Mouse (Mus musculus) hindbrain, embryonic 14.5 days (tissue): ENCODE data around the gene Klhl10. TPM values are rescaled to one million over a fixed set of nuclear protein-coding genes. Genes with fewer than 3 reads are reported as not detected.

Source experiments
- ATAC-seq: fragments of 200-750 bp; cut with Nextera tagmentation; 2 replicates; pipeline ENCODE4 v1.8.0; 2017; ENCODE audit warnings: moderate number of reproducible peaks, mild to moderate bottlenecking, moderate TSS enrichment, moderate library complexity; ENCODE audit not compliant: low FRiP score
- DNase-seq: peaks from one replicate; pipeline ENCODE4 v3.0.0-alpha.2; 2015; ENCODE audit warnings: low spot score
- H3K27ac ChIP-seq: fragments of 300-500 bp; sonication (generic); 2 replicates; pipeline ENCODE4 v1.5.1; 2014; ENCODE audit warnings: mild to moderate bottlenecking, moderate library complexity
- H3K27me3 ChIP-seq: fragments of 300-500 bp; sonication (generic); 2 replicates; pipeline ENCODE4 v1.6.1; 2014; ENCODE audit warnings: mild to moderate bottlenecking, low read length, mixed read lengths; ENCODE audit not compliant: control insufficient read depth, insufficient read depth
- H3K36me3 ChIP-seq: fragments of 300-500 bp; sonication (generic); replicated peaks from 2 replicates; pipeline ENCODE4 v1.6.1; 2014; ENCODE audit not compliant: control insufficient read depth, insufficient read depth
- H3K4me1 ChIP-seq: fragments of 300-500 bp; sonication (generic); replicated peaks from 2 replicates; pipeline ENCODE4 v1.6.1; 2014; ENCODE audit warnings: antibody characterized with exemption, low read length, mixed read lengths; ENCODE audit not compliant: control insufficient read depth, insufficient read depth
- H3K4me2 ChIP-seq: fragments of 300-500 bp; sonication (generic); replicated peaks from 2 replicates; pipeline ENCODE4 v1.6.1; 2014; ENCODE audit warnings: mild to moderate bottlenecking, moderate library complexity
- H3K4me3 ChIP-seq: fragments of 300-500 bp; sonication (generic); replicated peaks from 2 replicates; pipeline ENCODE4 v1.5.1; 2014; ENCODE audit warnings: mild to moderate bottlenecking, low read length
- H3K9ac ChIP-seq: fragments of 300-500 bp; sonication (generic); 2 replicates; pipeline ENCODE4 v1.6.1; 2014
- H3K9me3 ChIP-seq: fragments of 300-500 bp; sonication (generic); 2 replicates; pipeline ENCODE4 v1.6.1; 2016; ENCODE audit warnings: low read length; ENCODE audit not compliant: control insufficient read depth
- WGBS: fragments of 180-500 bp; shearing (Covaris S2); extraction: QIAGEN DNeasy Blood & Tissue Kit; methylation state at CpG from one replicate; pipeline ENCODE4 v1.1.7; 2014; 5-methylcytosine and 5-hydroxymethylcytosine counted together
- polyA plus RNA-seq: library from polyadenylated mRNA; unstranded; fragments of >200 nt; fragmentation: Nextera tagmentation; extraction: Ambion mirVana; gene quantifications from 2 replicates; pipeline ENCODE4 v1.2.1, GENCODE M21; 2014

The Klhl10 gene
- polyA plus RNA-seq, 1 experiment from 2014 or later, result 0.74 TPM

GRCm38 (mm10) chr11:100406995-100407705 lies 34.6 kb upstream of the Klhl10 start:
- no peak overlapping the region for H3K9ac ChIP-seq
- peaks cover 12% of the 10 kb centered on the region for H3K36me3 ChIP-seq
- DNase-seq (no peak), ATAC-seq (no peak)
- H3K9me3 ChIP-seq, result no peaks in the 10 kb centered on the region
- no peak overlapping the region for H3K4me3 ChIP-seq
- no peak overlapping the region for H3K4me2 ChIP-seq
- no peaks in the 10 kb centered on the region for H3K27me3 ChIP-seq
- H3K27ac ChIP-seq, result no peak overlapping the region
- 83% methylated on average over 5 of the region's 5 CpGs for WGBS
- no peaks in the 10 kb centered on the region for H3K4me1 ChIP-seq

GRCm38 (mm10) chr11:100408076-100408834 lies 33.5 kb upstream of the Klhl10 start:
- H3K9me3 ChIP-seq, result no peaks in the 10 kb centered on the region
- H3K4me2 ChIP-seq, result no peak overlapping the region
- no peak overlapping the region for H3K4me3 ChIP-seq
- DNase-seq (peak; percentile 67), ATAC-seq (no peak)
- no peaks in the 10 kb centered on the region; the same call in 1 of the 2 replicates for H3K4me1 ChIP-seq
- 47% methylated on average over 10 of the region's 10 CpGs for WGBS
- H3K9ac ChIP-seq, result no peak overlapping the region
- peaks cover 12% of the 10 kb centered on the region for H3K36me3 ChIP-seq
- no peaks in the 10 kb centered on the region for H3K27me3 ChIP-seq
- no peak overlapping the region for H3K27ac ChIP-seq

DNA sequence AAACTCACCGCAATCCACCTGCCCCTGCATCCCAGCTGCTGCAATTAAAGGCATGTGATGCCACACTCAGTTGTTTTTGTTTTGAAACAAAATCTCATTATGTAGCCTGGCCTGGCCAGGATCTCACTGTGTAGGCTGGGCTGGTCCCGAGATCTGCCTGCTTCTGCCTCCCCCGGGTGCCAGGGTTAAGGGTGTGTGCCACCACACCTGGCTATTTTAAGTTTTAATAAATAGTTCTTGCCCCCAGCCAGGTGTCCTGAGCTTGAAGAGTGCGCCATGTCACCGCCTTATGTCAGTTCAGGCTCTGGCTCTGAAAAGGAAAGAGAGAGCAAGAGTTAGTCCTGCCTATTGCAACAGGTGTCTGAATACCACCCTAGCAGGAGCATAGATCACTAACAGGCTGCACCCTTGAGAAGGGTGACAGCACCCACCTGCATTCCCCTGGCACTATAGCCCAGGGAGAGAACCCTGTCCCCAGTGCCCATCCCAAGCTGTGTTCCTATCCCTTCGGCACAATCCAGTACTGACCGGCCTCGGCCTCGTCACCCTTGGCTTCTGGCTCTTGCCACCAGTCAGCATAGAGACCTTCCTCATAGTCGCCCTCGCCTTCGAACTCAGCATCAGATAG lies 32.8 kb upstream of the Klhl10 start:
- H3K9ac ChIP-seq, result no peak overlapping the region
- H3K9me3 ChIP-seq, result no peaks in the 10 kb centered on the region
- peaks cover 12% of the 10 kb centered on the region for H3K36me3 ChIP-seq
- peaks cover 6% of the 10 kb centered on the region; the same call in 1 of the 2 replicates for H3K4me1 ChIP-seq
- H3K4me2 ChIP-seq, result no peak overlapping the region
- no peak overlapping the region for H3K27ac ChIP-seq
- 95% methylated on average over 12 of the region's 12 CpGs for WGBS
- H3K27me3 ChIP-seq, result no peaks in the 10 kb centered on the region
- no peak for DNase-seq
- no peak for ATAC-seq
- no peak overlapping the region for H3K4me3 ChIP-seq

DNA sequence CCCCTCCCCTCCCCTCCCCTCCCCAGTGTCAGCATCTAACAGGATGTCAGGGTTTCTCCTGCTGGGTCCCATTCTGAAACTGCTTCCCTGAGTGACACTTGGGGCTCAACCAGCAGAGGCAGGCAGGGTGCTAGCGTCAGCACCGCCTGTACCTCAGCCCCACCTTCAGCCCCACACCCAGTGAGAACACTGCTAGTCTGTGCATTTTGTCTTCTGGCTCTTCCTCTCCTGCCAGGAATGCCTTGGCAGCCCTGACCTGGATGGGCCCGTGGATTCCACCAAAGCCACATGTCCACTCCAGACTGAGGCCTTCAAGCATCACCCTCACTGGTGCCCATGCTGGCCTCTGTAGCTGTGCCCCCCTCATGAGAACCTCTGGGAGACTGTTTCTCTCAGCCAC lies 32.0 kb upstream of the Klhl10 start:
- H3K4me3 ChIP-seq, result no peak overlapping the region
- ATAC-seq (no peak), DNase-seq (no peak)
- no peak overlapping the region for H3K4me2 ChIP-seq
- H3K4me1 ChIP-seq, result peaks cover 9% of the 10 kb centered on the region
- 80% methylated on average over 3 of the region's 3 CpGs for WGBS
- H3K27ac ChIP-seq, result no peak overlapping the region
- H3K27me3 ChIP-seq, result peaks cover under 1% of the 10 kb centered on the region; the same call in 1 of the 2 replicates
- H3K9me3 ChIP-seq, result no peaks in the 10 kb centered on the region
- no peak overlapping the region for H3K9ac ChIP-seq
- H3K36me3 ChIP-seq, result peaks cover 12% of the 10 kb centered on the region

DNA sequence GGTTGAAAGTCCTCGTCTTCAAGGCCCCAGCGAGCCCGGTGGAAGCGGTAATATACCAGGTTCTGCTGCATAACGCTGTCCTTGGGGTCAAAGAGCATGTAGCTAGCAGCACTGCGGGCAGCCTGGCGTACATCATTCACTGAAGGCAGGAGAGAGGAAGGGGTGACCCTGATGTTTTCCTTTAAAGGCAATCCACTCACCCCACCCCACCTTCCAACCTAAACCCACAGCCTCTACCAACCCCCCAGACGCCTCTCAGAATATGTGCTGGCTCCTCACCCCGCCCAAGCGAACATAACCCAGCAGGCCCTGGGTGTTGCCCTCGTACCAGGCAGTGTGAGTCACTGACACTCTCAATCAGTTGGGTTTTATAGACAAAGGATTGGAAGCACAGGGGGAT lies 30.0 kb upstream of the Klhl10 start:
- no peak for ATAC-seq
- WGBS, result 86% methylated on average over 11 of the region's 11 CpGs
- no peak overlapping the region for H3K4me3 ChIP-seq
- no peak overlapping the region for H3K4me2 ChIP-seq
- H3K9me3 ChIP-seq, result no peaks in the 10 kb centered on the region
- no peak overlapping the region for H3K9ac ChIP-seq
- H3K27me3 ChIP-seq, result peaks cover 21% of the 10 kb centered on the region
- no peak for DNase-seq
- peaks cover 12% of the 10 kb centered on the region for H3K36me3 ChIP-seq
- peaks cover 9% of the 10 kb centered on the region for H3K4me1 ChIP-seq
- H3K27ac ChIP-seq, result no peak overlapping the region

GRCm38 (mm10) chr11:100413541-100413940 lies 28.2 kb upstream of the Klhl10 start:
- Histone ChIP-seq H3K4me3 (peak overlapping the region; percentile 39), H3K4me2 (peak overlapping the region; percentile 47), H3K27me3 (peaks cover 24% of the 10 kb centered on the region), H3K36me3 (peaks cover 10% of the 10 kb centered on the region), H3K9ac (peak overlapping the region; percentile 54), H3K4me1 (peaks cover 9% of the 10 kb centered on the region), H3K9me3 (no peaks in the 10 kb centered on the region), H3K27ac (no peak overlapping the region)
- DNase-seq (no peak), ATAC-seq (no peak)
- WGBS, result 77% methylated on average over 11 of the region's 11 CpGs

GRCm38 (mm10) chr11:100414021-100414913 lies 27.4 kb upstream of the Klhl10 start, which contains the start of gene P3h4:
TSS of gene P3h4 (minus strand) at chr11:100414836.
- 2% methylated on average over 88 of the region's 93 CpGs for WGBS
- Histone ChIP-seq H3K4me2 (peak within 1 kb of the TSS; percentile 47), H3K9me3 (no peaks in the 10 kb centered on the region), H3K27ac (peak within 1 kb of the TSS; percentile 16), H3K4me3 (peak within 1 kb of the TSS; percentile 39), H3K9ac (peak within 1 kb of the TSS; percentile 54), H3K36me3 (peaks cover 3% of the 10 kb centered on the region; the same call in 1 of the 2 replicates), H3K4me1 (peaks cover 9% of the 10 kb centered on the region), H3K27me3 (peaks cover 24% of the 10 kb centered on the region)
- peak; percentile 93 for ATAC-seq
- DNase-seq, result peak; percentile 78

DNA sequence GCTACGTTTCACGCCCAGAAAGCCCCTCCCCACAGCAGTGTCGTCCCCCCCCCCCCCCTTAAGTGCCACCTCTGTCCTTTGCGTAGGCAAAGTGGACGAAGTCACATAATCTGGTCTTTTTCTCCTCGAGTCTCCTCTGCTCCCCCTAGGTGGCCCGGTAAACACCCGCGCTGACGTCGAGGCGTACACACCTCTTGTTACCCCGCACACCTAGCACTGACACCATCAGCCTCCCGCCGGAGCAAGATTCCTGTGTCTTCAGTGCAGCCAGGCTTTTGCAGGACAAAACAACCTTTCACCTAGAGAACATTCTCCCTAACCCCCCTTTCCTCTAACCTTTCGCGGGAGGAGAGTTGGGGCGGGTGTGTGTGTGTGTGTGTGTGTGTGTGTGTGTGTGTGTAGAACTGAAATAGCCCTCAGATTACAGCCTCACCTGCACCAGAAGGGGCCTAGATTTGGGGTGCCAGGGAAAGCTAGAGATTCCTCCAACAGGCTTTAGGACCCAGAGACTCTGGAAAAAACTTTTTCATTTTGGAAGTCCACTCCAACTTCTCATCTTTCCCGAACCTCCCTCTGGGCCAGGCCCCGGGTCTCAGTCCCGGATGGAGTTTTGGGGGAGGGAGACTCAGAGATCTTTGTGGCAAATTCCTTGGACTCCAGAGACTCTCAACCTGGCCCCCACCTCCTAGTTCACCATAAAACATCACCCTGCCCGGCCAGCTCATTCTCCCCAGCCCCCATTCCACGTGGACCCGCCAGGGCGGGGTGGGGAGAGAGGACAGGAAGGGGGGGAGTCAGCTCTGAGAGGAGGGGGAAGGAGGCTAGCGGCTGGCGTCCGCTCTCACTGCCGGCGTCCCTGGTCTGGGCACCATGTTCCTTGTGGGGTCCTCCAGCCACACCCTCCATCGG lies 26.5 kb upstream of the Klhl10 start, which contains the start of gene Fkbp10:
Gene Fkbp10, plus strand, starts transcription at position 784 of the 909 bp plus-strand sequence.
- H3K27me3 ChIP-seq, result peaks cover 24% of the 10 kb centered on the region
- H3K4me3 ChIP-seq, result peak within 1 kb of the TSS; percentile 39
- ATAC-seq, result peak; percentile 61; the same call in 1 of the 2 replicates
- no peaks in the 10 kb centered on the region for H3K36me3 ChIP-seq
- DNase-seq, result no peak
- H3K4me1 ChIP-seq, result peaks cover 9% of the 10 kb centered on the region
- peak within 1 kb of the TSS; percentile 47 for H3K4me2 ChIP-seq
- peak within 1 kb of the TSS; percentile 54 for H3K9ac ChIP-seq
- WGBS, result 2% methylated on average over 31 of the region's 31 CpGs
- peak within 1 kb of the TSS; percentile 16 for H3K27ac ChIP-seq
- H3K9me3 ChIP-seq, result no peaks in the 10 kb centered on the region
